Mouse (Mus musculus): Measurements from ENCODE around the gene Ube2g1. TPM values are rescaled to one million over a fixed set of nuclear protein-coding genes. Genes with fewer than 3 reads are reported as not detected.

Gene Ube2g1
- polyA plus RNA-seq (2014; fragmentation: Illumina TruSeq; extraction: RNeasy Lipid Tissue Mini Kit (QIAGEN cat#74804); ENCODE audit: low read depth, low replicate concordance): 46.8 TPM

GRCm38 (mm10) chr11:72606694-72607407 lies at the start of gene Ube2g1:
Gene Ube2g1 (plus strand): TSS chr11:72607283.

DNA sequence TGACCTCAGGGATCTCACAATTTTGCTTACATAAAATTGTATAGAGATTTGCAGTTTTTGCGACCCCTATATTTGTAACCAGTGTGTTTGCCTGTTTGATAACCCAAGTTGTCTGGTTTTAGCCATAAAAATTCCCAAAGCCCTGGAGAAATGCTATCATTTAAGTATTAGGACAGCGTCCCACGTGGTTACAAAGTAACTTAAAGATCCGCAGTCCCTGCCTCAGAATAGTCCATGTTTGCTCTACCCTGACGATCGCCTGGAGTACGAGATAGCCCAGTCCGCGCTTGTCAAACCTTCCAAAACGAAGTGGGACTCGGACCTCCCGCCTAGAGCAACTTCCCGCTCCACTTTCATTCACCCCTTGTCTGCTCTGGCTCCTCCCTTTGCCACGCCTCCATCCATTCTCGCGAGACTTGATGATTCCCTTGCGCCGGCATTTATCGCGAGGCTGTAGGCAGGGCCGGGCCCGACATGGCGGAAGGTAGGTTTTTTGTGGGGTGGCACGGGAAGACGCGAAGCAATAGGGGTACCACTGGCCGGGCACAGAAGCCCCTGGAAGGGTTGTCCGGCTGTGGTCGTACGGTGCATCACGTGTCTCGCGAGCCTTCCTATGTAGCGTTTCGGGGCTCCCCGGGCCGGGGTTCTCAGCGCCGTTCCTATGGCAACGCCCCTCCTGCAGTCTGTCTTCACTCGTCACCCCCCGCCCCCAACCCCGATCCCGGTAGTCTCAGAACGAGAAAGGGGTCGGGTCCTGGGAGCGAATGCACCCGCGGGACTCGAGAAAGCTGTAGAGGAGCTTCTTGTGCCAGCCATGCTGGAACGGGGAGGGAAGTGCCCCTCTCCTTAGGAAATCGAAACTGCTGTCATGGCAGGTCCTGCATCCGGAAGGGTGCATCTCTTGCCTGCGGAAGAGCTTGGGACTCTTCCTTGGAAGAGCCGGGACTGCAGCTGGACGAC lies 82.7 kb downstream of the Ube2g1 start, which contains the start of gene Ankfy1:
Ankfy1 (plus strand) TSS at position 456 of the 960 bp plus-strand sequence.

Other genes with a start within 250 kb of the Ube2g1 start
- gene Tekt1, start 244.8 kb upstream of the Ube2g1 start, polyA plus RNA-seq (2014; fragmentation: Illumina TruSeq; extraction: RNeasy Lipid Tissue Mini Kit (QIAGEN cat#74804); ENCODE audit: low read depth, low replicate concordance): not detected
- 16.4 TPM for gene Smtnl2, start 195.6 kb upstream of the Ube2g1 start, polyA plus RNA-seq (2014; fragmentation: Illumina TruSeq; extraction: RNeasy Lipid Tissue Mini Kit (QIAGEN cat#74804); ENCODE audit: low read depth, low replicate concordance)
- gene Ggt6, start 171.8 kb upstream of the Ube2g1 start, polyA plus RNA-seq (2014; fragmentation: Illumina TruSeq; extraction: RNeasy Lipid Tissue Mini Kit (QIAGEN cat#74804); ENCODE audit: low read depth, low replicate concordance): not detected
- 37.6 TPM for gene Mybbp1a, start 165.9 kb upstream of the Ube2g1 start, polyA plus RNA-seq (2014; fragmentation: Illumina TruSeq; extraction: RNeasy Lipid Tissue Mini Kit (QIAGEN cat#74804); ENCODE audit: low read depth, low replicate concordance)
- gene Spns2, start 117.4 kb upstream of the Ube2g1 start, polyA plus RNA-seq (2014; fragmentation: Illumina TruSeq; extraction: RNeasy Lipid Tissue Mini Kit (QIAGEN cat#74804); ENCODE audit: low read depth, low replicate concordance): 12.3 TPM
- 0.21 TPM for gene Spns3, start 56.8 kb upstream of the Ube2g1 start, polyA plus RNA-seq (2014; fragmentation: Illumina TruSeq; extraction: RNeasy Lipid Tissue Mini Kit (QIAGEN cat#74804); ENCODE audit: low read depth, low replicate concordance)
- gene Ankfy1, start 82.7 kb downstream of the Ube2g1 start, polyA plus RNA-seq (2014; fragmentation: Illumina TruSeq; extraction: RNeasy Lipid Tissue Mini Kit (QIAGEN cat#74804); ENCODE audit: low read depth, low replicate concordance): 12.6 TPM
- gene Cyb5d2, start 188.9 kb downstream of the Ube2g1 start, polyA plus RNA-seq (2014; fragmentation: Illumina TruSeq; extraction: RNeasy Lipid Tissue Mini Kit (QIAGEN cat#74804); ENCODE audit: low read depth, low replicate concordance): 21.7 TPM
- 14.5 TPM for gene Zzef1, start 188.9 kb downstream of the Ube2g1 start, polyA plus RNA-seq (2014; fragmentation: Illumina TruSeq; extraction: RNeasy Lipid Tissue Mini Kit (QIAGEN cat#74804); ENCODE audit: low read depth, low replicate concordance)

Measured in heart, adult 10 weeks (tissue).